Mouse (Mus musculus): ENCODE data around the gene Cyp26a1.

- TF ChIP-seq GATA1 (IDR thresholded peaks at IDR 0.05; ENCODE audit: low read length) = no peak
- no peak for TF ChIP-seq TAL1 (IDR thresholded peaks at IDR 0.05; ENCODE audit: low read length)
These were observed 27.0 kb downstream of the Cyp26a1 start for GRCm38 (mm10) chr19:37724591-37724990.
